9 mouse cellular contexts compared by ENCODE assay signal in the genomic region with DNA sequence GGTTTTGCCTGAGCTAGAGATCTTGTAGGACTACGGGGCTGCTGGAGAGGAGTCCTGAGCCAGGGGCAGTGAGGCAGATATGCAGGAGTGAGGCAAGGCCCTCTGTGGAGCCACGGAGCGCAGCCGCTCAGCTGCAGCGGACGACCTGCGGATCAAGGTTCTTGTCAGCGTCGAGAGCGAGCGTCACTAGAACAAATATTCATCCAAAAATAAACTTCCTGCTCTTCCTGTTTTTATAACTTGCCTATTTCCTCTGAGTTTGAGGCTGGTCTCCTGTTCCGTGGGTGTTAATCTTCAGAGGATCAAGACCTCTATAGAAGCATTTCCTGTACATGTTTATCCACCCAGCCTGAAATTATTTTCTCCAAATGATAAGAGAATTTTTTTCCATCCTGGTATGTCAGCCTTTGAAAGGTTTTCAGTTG. TPM values are rescaled to one million over a fixed set of nuclear protein-coding genes. Genes with fewer than 3 reads are reported as not detected.
A peak's percentile ranks its signal among the peaks of the same experiment; 100 is the strongest.
DNase-seq lines count a peak whose midpoint lies in the region; ATAC-seq and TF ChIP-seq lines count a peak whose summit lies in the region.
"Had no signal": no experiment of that assay in that cellular context is flagged by ENCODE, and none has a peak within 500 bp of the region (broad histone marks: within the 10 kb centered on the region; RNA-seq: fewer than 3 reads in every experiment).

No protein-coding gene starts in this region.

- peak; percentile 59 to 80 for DNase-seq in adrenal gland, adult (ENCODE audit: inconsistent age in 2 of 2, low spot score in 1 of 2)
- DNase-seq in adrenal gland, postnatal 4 days (ENCODE audit: low spot score in 2 of 2): no peak
- peak; percentile 42 to 47 for DNase-seq in heart, postnatal 14 days
- peak; percentile 57 for DNase-seq in liver, embryonic 11.5 days (ENCODE audit: low spot score)
- no peak for DNase-seq in right cerebral cortex, postnatal 14 days
- no peak for DNase-seq in left cerebral cortex, adult 9 months (ENCODE audit: low spot score in 2 of 2)
- no peak for DNase-seq in layer of hippocampus, adult 18-20 months (ENCODE audit: low spot score in 2 of 2)

- TF ChIP-seq EP300 in ES-Bruce4 (IDR thresholded peaks at IDR 0.05; ENCODE audit: insufficient read depth, low read depth, low read length): no peak

- TF ChIP-seq POLR2A in ES-Bruce4 (IDR thresholded peaks at IDR 0.05; ENCODE audit: insufficient read depth, low read length): no peak

- H3K4me3 ChIP-seq in ES-Bruce4 (ENCODE audit: low read depth, low read length): no peak overlapping the region
- H3K4me3 ChIP-seq in liver, embryonic 11.5 days (ENCODE audit: low read depth, low read length): no peak overlapping the region
- H3K4me3 ChIP-seq: midbrain, embryonic 13.5 days had no signal

- intact Hi-C loops in heart, postnatal 14 days (cut with DNase I): loop anchor here (2.0 kb wide), 1 partner anchor 37 kb away; no protein-coding TSS in a partner anchor

- no peaks in the 10 kb centered on the region for H3K27me3 ChIP-seq in ES-Bruce4 (ENCODE audit: control insufficient read depth, insufficient read depth, low read length, poor library complexity, severe bottlenecking)
- no peaks in the 10 kb centered on the region for H3K27me3 ChIP-seq in liver, embryonic 11.5 days (replicated peaks; ENCODE audit: control insufficient read depth, insufficient read depth, low read length)
- H3K27me3 ChIP-seq: midbrain, embryonic 13.5 days had no signal

- peak overlapping the region; percentile 43 for H3K4me2 ChIP-seq in liver, embryonic 11.5 days
- H3K4me2 ChIP-seq: midbrain, embryonic 13.5 days had no signal

- WGBS in liver, embryonic 11.5 days: 33% methylated on average over 12 of the region's 12 CpGs

- peak; percentile 32; the same call in 1 of the 2 replicates for ATAC-seq in liver, embryonic 11.5 days (replicated peaks; ENCODE audit: low FRiP score)

- H3K9ac ChIP-seq in ES-Bruce4 (ENCODE audit: low read depth, poor library complexity, severe bottlenecking): no peak overlapping the region
- 0 out of 2 replicates have a peak overlapping the region, but pooled peaks have one; percentile 30 for H3K9ac ChIP-seq in liver, embryonic 11.5 days (ENCODE audit: low read depth, low read length)
- H3K9ac ChIP-seq: midbrain, embryonic 13.5 days had no signal

- peaks cover 8% of the 10 kb centered on the region for H3K4me1 ChIP-seq in ES-Bruce4 (ENCODE audit: control insufficient read depth, insufficient read depth, low read length)
- peaks cover 62% of the 10 kb centered on the region for H3K4me1 ChIP-seq in liver, embryonic 11.5 days (replicated peaks; ENCODE audit: control insufficient read depth, insufficient read depth, low read length)

- H3K36me3 ChIP-seq in ES-Bruce4 (ENCODE audit: control insufficient read depth, insufficient read depth, low read length, poor library complexity, severe bottlenecking): peaks cover 5% of the 10 kb centered on the region; the same call in 1 of the 2 replicates
- no peaks in the 10 kb centered on the region for H3K36me3 ChIP-seq in liver, embryonic 11.5 days (ENCODE audit: control insufficient read depth, insufficient read depth, low read length)
- H3K36me3 ChIP-seq: midbrain, embryonic 13.5 days had no signal

- H3K27ac ChIP-seq in ES-Bruce4 (ENCODE audit: insufficient read depth, low read length): peak overlapping the region; percentile 4; the same call in 1 of the 2 replicates
- peak overlapping the region; percentile 41; the same call in 1 of the 2 replicates for H3K27ac ChIP-seq in liver, embryonic 11.5 days (ENCODE audit: low read depth, low read length)
- H3K27ac ChIP-seq: midbrain, embryonic 13.5 days had no signal

- no peak for TF ChIP-seq CTCF in ES-Bruce4 (IDR thresholded peaks at IDR 0.05; ENCODE audit: low read depth, low read length)

- no peaks in the 10 kb centered on the region for H3K9me3 ChIP-seq in ES-Bruce4 (replicated peaks; ENCODE audit: control insufficient read depth, insufficient read depth, low read length, poor library complexity, severe bottlenecking)
- H3K9me3 ChIP-seq in liver, embryonic 11.5 days (ENCODE audit: control insufficient read depth, low read length): no peaks in the 10 kb centered on the region
- H3K9me3 ChIP-seq: midbrain, embryonic 13.5 days had no signal

RNA-seq across cellular contexts. Expression of a gene that starts 39.6 kb away (rescaled TPM):
- total RNA-seq in adrenal gland, postnatal 4 days (2021): 10 to 100 TPM; 49.2 to 50.9 TPM
- polyA plus RNA-seq in ES-Bruce4 (2011; ENCODE audit: insufficient read depth, insufficient read length, low read depth, missing spikeins): 41.9 and 43.5 TPM in 2 replicates
- 10 to 100 TPM; 27.1 to 27.3 TPM for total RNA-seq in heart, postnatal 14 days (2021)
- 4.8 and 5.0 TPM in 2 replicates for polyA plus RNA-seq in liver, embryonic 11.5 days (2014; fragmentation: Nextera tagmentation; extraction: Ambion mirVana)
- total RNA-seq in layer of hippocampus, adult 18-20 months (2021): 10 to 100 TPM; 92.2 to 97.0 TPM

Comparison
In these comparisons a context has a peak if more than half of its experiments do, and no peak if none do; other contexts are left out.
1. DNase-seq: peak in adrenal gland, adult (2 of 2), heart, postnatal 14 days (2 of 2) and liver, embryonic 11.5 days (single experiment); none in adrenal gland, postnatal 4 days (0 of 2), right cerebral cortex, postnatal 14 days (single experiment), left cerebral cortex, adult 9 months (0 of 2) and layer of hippocampus, adult 18-20 months (0 of 2).